Mouse (Mus musculus): ENCODE results near the gene Pop5.

DNA sequence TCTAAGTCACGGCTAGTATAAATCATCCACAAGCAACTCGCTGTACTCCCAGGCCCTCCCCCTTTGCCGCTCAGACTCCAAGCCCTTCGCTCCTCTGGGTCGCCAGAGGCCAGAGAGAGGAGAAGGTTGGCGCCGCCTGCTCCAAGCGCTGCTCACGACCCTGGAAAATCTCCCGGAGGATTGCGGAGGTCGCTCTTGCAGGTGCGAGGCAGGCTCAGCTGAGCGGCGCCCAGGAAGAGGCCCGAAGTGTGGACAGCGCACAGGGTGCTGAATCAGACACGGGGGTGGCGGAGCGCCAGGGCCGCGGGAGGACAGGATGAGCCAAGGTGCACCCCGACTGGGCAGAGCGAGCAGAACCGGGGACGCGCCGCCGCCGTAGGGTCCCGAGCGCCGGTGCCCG is 42.4 kb upstream of the Pop5 start:
- TF ChIP-seq EP300 (IDR thresholded peaks at IDR 0.05; ENCODE audit: low read depth) (no peak), CTCF (IDR thresholded peaks at IDR 0.05; ENCODE audit: low read depth) (no peak)

All from heart, postnatal 0 days (tissue).